Mouse (Mus musculus) retina, postnatal 7 days (tissue): ENCODE results near the gene Hoxa7.

Source experiments
- DNase-seq: peaks from one replicate; pipeline ENCODE4 v3.0.0-alpha.2; 2012; ENCODE audit warnings: low read depth, low spot score

The Hoxa7 gene

DNA sequence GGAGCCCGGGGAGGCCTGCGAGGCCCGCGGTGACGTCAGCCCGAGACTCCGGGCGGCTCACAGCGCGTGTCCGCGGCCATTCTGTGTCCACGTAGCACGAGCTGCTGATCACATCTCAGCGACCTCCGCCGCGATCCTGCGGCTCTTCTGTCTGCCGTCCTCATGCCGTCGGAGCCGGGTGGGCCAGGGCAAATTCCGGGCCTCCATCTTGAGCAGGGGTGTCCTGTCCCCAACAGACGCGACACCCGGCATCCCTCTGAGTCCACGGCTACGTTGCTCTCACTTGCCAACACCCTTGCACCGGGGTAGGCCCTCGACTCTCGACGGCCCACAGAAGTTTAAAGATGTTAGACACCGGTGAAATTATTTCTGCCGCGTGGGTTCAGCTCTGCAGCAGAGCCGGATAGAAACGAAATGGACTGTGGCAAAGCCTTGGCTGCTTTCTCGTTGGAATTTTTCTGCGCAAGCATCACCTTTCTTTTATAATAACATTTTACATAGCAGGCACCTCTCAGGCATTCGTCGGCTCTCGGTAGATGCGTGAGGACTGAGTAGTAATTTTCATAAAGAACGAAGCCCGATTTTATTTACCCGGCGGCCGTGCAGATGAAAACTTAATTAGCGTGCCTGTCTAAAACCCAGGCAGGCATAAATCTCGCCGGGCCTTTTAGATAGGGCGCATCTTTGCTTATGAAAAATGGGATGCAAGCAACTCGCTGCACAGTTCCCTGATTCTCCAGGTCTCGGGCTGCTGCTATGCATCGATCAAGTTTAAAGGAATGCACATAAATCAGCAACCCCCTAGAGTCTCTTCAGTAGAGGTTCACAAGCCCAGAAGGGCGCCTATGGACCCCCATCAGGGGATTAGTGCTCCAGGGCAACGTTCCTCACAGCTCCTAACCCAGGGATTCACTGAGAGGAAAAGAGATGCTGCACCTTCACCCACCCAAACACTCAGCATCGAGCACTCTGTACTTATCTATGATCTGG is 32.2 kb upstream of the Hoxa7 start:
- no peak for DNase-seq

DNA sequence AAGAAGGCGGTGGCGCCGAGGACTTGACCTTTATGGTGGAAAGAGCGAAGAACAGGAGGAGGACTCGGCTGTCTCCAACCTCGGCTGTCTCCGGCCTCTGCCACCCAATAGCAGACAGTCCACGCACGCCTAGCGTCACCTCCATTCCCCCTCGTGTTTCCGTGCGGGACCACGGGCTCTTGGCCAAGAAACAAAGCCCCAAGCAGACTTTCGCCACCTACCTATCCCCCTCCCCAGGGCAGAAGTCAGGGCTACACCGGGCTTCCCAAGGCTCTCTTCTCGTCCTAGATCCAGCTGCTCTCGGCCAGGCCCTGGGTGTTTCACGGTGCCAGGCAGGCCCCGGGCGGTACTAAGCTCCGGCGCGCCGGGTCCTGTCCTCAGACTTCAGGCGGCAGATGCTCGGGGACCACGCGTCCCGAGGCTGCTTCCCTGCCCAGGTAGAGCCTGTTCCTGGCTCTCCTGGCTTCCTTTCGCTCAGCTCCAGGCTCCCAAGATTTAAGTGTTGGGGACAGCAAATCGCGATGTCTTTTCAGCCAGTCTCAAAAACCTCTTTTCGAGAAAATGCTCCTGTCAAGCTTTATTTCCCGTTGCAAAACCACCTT is 31.2 kb upstream of the Hoxa7 start:
- no peak for DNase-seq

DNA sequence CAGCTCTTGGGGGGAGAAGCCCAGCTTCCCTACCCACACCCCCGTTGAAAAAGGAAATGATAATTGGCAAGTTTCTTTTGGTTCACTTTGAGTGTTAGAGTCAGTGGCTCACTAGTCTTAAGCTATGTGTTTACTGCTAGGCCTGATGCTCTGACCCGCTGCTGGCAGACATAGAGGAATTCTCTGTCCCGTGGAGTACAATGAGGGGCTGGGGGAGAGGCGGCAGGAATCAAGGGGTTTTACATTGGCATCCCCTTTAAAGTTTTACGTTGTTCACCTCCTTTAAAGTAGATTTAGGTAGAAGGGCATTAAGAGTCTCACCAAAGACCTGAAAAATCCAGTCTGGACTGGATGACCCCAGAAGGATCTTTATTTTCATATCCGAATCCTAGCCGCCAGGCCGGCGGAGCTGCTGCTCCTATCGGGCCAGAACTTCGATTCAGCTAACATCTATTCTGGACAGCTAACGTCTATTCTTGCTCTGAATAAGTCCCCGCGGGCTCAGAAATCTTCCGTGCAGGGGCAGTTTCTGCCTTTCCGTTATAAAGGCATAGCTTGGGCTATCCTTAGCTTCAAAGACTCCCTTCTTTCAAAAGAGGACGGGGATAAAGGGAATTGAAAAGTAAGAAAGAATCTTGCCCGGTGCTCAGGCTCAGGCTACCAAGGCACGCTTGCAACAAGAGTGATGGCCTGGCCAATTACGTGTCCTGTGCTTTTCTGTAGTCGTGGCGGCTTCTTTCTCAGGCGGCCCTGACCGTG is 30.5 kb upstream of the Hoxa7 start:
- DNase-seq = no peak

DNA sequence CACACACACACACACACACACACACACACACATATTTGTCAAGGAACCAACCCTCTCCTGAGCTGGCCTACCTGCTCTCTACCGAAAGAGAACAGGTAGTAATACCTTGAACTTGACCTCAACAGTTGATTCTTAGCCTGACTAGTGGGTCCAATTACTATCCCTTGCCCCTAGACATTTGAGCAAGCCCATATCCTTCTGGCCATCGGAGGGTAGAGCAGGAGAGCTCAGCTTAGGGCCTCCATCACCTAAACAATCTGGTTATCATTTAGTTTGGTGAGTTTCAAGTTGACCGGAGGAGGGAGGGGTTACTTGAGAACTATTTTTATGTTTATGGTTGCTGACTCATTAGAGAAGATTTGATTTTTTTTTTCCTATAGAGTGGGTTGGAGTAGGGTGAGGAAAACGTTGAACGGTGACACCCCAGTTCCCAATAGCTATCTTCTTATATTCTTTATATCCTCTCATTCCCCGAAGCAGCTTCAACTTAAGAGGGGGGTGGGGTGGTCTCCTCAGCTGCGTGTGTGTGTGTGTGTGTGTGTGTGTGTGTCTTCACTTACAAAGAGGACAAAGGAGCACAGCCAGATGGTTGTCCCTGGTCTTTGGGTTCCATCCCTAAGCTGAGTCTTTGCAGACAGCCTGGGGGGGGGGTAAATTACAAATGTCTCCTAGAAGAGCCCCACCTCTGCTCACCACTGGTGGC is 29.7 kb upstream of the Hoxa7 start:
- DNase-seq = no peak

DNA sequence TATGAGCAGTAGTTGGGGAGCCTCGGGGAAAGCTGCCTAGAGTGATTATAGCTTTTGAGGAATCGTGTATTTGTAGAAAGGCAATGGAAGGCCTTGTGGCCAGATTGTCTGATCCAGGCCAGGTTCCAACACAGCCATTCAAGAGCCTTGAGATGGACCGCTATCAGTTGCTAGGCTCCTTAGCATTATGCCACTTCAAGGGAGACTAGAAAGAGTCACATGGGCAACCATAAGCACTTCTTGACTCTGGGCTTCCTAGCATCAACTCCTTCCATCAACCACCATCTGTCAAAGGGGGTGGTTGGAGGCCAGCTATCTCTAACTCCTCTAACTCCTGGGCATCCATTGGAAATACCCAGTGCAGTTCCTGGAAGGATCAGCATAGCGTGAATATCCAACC is 28.2 kb upstream of the Hoxa7 start:
- DNase-seq = no peak

DNA sequence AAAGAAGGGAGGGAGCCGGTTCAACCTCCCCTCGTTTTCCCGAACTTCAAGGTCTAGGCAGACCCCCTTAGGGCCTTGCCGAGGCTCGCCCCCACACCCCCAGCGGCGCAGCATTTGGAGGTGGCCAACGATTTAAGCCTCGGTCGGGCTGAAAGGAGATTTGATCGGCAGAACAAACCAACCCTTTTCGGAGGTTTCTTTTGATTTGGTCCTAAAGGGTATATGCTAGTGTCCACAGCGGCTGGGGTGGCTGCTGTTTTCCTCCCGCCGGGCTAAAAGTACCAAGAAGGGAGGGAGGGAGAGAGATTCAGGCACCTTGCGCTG is 27.7 kb upstream of the Hoxa7 start:
- no peak for DNase-seq

DNA sequence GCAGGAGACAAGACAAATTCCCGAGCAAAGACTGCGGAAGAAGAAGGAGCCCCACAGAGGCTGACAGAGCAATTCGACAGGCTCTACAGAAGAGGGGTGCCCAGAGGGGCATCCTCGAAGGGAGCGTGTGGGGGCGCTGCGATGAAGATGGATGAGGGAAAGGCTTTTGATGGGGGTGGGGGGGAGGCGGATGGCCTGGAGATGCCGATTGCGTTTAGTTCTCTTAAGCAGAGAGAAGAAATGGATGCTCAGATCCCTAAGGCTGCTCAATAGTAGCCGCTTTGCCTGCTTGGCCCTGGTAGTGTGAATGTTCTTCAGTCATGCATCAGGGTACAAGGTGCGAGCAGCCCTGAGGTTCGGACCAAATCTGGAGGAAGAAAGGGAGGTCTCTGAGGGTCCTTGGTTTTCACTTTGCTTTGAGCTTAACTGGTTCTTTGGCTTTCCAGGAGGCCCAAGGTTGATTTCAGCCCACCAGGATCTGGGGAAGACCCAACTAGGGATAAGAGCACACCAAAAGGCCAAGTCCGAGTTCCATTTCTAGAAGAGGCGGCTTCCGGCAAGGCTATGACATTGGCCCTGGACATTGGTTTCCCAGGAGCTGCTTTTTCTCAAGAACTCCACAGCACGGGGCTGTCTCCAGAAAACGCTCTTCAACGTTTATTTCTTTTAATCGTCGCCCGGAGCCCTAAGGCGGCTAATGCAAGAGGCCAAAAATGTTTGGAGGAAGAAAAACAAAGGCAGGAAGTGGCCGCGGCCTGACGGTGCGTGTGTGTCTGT is 27.2 kb upstream of the Hoxa7 start:
- DNase-seq = no peak

DNA sequence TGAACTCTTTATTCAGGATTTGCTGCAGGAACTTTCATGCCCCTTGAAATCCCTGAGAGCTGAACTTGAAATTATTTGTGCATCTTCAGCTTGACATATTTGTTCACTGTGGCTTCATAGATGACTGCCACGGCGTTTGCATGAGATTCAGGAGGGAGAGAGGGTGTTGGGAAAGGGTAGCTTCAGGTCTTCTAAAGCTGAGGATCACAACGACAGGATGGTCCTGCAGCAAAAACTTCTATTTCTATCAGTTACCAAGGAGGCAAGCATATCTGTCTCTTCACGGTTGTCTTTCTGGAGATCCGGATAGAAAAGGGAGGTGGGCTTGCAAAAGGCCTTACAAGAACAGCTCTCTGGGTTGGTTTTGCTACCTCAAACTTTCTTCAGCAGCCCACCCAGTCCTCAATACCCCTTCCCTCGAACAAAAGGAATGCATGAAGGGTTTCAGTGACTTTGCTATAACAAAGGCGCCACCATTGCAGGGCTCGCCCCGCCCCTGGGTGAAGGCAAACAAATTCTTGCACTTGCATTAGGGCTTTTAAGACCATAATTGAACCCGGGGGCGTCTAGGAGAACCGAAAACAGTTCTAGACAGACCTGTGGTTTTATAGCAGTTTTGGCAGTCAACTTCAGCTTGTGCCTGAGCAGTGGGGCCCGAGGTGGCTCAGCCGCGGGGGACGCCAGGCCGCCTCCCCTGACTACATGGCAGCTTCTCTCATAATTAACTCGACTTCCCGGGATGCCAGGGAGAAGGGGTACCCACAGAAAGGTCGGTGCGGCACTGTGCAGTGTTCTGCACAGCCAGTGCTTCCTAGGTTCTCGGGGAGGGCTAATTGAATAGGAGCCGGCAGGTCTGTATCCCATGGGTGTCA is 26.3 kb upstream of the Hoxa7 start:
- no peak for DNase-seq

DNA sequence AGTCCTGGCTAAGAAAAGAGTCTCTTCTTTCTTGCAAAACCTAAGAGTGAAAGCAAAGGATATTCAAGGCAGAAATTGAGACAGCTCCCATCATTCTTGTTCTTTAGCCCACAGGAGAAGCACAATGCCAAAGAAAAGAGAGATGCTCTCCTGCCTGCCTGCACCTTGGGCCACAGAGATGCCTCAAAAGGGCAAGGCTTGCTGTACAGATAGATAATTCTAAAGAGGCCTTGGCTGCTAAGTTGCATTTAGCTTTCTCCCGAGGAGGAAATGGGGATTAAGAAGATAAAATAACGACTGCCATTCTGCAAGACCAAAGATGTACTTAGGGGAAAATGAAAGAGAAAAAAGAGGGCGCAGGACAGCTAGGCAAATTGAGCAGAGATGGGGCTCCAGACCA is 25.3 kb upstream of the Hoxa7 start:
- no peak for DNase-seq

DNA sequence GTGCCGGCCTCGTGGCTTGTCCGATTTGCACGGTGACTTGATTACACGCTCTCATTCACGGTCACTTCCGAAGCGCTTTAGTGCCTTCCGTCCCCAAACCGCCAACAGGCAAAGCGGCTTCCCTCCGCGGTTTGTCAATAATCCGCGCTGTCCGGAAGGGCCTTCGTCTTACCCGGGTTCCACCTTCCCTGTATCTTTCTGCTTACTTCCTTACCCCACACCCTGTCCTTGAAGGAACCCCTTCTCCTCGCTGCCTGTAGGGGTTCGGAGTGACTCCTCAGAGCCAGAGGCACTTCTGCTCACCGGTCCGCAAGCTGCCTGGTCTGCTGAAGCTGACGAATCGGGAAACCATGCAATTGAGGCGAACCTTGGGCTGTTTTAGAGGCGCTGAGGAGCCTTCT is 24.7 kb upstream of the Hoxa7 start:
- DNase-seq = no peak

DNA sequence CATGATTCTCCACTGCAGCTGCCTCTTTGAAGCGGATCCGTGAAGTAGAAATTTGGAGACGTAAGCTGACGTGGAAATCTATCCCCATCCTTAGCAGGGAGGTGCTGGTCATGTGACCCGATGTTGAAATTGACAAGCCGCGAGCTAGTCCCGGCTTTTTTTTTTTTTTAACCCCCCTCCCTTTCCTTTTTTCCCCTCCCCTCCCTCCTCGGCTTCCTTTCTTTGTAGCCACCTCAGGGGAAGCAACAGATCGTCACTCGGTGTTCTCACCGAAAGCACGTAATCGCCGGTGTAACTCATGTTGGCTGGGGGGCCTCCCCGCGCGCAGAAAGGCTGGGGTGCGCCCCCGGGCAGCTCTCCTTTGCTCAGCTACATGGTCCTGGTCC is 24.1 kb upstream of the Hoxa7 start, which contains the start of gene Hoxa11:
Gene Hoxa11, minus strand, starts transcription at position 54 of the 386 bp plus-strand sequence.
- DNase-seq = no peak

DNA sequence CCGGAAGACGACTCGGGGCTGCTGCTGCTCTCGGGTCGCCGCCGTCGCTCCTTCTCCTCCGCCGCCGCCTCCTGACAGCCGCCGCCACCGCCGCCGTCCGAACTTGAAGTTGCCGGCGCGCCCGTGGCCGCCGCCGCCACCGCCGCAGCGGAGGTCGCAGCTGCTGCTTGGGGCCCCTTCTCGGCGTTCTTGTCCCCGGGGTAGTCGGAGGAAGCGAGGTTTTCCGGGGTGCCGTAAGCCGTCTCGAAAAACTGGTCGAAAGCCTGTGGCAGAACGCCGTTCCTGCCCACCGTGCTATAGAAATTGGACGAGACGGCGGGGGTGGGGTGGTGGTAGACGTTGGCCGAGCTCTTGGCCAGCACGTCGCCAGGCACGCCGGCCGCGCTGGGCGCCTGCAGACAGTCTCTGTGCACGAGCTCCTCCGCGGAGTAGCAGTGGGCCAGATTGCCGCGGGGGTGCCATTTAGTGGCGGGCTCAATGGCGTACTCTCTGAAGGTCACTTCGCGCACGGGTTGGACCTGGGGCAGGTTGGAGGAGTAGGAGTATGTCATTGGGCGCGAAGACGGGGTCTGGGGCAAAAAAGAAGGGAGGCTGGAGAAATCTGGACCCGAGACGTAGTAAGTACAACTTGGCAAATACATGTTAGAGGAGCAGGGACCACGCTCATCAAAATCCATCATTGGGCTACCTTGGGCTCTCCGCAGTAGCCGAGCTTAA is 23.5 kb upstream of the Hoxa7 start:
- no peak for DNase-seq

DNA sequence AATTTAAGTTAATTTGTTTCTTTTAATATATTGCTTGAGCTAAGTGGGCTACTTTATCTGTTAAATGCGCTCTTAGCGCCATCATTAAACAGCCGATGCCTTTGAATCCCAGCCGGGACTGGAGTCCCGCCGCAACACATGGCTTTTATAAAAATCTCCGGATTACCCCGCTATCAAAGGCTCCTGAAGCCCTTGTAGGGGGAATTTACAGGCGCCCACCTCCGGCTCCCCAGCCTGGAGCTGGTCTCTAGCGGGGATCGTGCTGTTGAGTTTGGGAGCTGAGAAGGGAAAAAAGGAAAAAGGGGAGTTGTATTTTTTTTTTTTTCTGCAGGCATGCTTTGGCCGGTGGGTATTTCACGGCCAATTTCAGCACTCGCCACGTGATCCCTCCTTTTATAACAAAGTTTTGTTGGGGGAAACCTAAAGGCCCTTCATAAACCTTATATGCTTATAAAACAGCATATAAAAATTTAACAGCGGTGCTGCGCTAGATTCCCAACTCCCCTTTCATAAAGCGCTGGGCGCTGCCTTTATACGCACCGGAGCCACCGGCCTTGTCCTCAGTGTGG is 22.9 kb upstream of the Hoxa7 start:
- DNase-seq = no peak

DNA sequence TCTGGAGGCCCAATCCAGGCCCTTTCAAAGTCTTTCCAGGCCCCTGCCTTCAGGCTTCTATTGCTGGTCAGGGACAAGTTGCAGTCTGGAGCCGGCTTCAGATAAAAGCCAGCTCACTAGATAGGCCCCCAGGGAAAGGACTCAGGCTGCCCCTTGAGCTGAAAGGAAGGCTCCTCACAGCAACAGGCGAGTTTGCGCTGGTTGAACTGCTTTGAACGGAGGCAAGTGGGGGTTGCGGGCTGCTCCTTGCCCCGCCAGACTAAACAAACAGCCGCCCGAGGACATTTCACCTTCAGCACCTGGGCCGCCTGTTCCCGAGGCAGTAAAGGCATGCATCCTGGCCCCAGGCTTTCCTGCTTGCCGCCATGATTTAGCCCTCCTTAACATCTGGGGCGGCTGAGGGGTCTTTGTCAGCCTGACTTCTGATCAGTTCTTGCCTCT is 22.0 kb upstream of the Hoxa7 start:
- DNase-seq = no peak

DNA sequence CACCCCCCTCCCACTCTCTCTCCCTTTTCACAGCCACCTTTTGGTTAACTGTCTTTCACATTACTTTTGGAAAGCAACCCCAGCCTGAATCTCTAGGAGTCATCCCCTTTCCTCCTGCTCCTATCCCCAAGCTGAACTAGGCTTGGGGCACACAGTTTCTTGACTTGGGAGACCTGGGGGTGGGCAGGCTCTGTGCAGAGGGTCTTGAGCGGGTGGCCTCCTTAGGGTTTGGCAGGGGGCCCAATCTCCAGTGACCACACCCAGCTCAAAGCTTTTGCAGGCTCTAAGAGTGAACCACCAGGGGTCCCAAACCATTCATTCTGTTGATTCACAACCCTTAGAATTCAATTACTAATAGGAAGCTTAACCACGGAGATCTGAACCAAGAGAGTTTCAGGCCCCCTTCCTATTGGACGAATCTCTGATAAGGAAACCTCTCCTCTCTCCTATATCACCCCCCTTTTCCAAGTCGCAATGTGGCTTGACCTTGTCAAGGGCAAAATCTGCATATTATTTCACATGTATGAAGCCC is 21.2 kb upstream of the Hoxa7 start:
- no peak for DNase-seq

DNA sequence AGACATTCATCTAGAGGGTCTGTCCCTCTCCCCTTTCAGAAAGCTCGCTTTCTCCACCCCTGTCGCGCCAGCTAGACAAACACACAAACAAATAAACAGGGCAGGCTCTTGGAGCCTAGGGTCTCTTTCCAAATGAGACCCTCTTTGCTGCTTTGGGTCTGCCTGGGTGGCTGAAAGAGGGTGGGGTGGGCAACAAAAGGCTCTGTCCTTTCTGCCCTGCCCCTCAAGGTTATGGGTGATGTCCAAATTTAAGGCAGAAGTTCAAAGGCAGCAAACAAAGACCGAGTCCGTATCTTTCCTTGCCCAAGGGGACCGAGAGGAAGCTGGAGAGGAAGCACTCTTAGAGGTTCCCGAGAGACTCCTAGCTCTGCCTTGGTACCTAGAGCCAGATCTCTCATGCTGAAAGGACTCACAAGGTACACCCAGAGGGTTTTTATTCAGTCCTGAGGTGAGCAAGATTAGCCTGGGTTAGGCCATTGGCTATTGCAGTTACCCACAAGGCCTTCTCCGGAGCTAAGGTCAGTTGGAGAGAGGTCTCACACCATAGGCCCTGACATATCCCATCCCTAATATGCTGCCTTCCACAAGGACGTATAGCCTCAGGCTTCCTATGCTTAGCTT is 19.5 kb upstream of the Hoxa7 start:
- DNase-seq = no peak

DNA sequence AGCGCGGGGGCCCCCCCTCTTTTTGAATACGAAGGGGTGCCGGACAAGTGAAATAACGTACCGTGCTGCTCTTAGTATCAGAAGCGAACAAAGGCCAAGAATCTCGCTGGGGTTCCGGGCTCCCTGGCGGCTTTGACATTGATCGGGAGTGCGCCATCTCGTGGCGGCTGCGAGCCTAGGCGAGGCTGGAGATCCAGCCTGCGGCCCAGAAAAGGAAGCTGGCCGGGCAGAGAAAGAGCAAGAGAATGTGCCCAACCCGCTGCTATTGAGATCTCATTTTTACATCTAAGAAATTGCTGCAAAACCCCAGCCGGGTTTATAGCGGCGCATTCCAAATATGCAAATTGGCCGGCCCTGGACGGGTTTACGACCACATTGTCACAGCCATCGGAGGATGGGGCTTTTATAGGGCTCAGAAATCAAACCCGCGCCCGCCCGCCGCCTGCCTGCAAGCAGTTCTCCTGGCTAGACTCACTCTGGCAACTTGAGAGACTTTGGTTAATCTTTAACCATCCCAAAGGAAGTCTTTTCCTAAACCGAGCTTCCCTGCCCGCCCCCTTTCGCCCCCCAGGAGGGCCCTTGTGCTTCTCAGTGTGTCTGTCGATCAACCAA is 18.8 kb upstream of the Hoxa7 start, which contains the start of gene Hoxa10:
Gene Hoxa10, minus strand, starts transcription at position 466 of the 612 bp plus-strand sequence.
- DNase-seq = peak; percentile 59
